Mouse (Mus musculus) frontal cortex, postnatal 25 days (tissue): ENCODE measurements around the gene Wwp2.
A peak's percentile ranks its signal among the peaks of the same experiment; 100 is the strongest.

Experiments used
- DNase-seq, 2 experiments: peaks; one replicate each; pipeline ENCODE4 v3.0.0; 2022; ENCODE audit warnings: low spot score in 2 of 2

Wwp2 gene

GRCm38 (mm10) chr8:107435421-107435961, 674 bp upstream of the Wwp2 start:
- DNase-seq, result no peak

- no peak for DNase-seq
Observed at GRCm38 (mm10) chr8:107436841-107437421, 766 bp downstream of the Wwp2 start.

- no peak for DNase-seq
Observed at GRCm38 (mm10) chr8:107437711-107438110, 1.5 kb downstream of the Wwp2 start.

GRCm38 (mm10) chr8:107439880-107440625, 3.9 kb downstream of the Wwp2 start:
- DNase-seq, result no peak

GRCm38 (mm10) chr8:107444626-107445025, 8.5 kb downstream of the Wwp2 start:
- DNase-seq, result no peak

- DNase-seq, result no peak
Observed at GRCm38 (mm10) chr8:107447713-107448112, 11.5 kb downstream of the Wwp2 start.

- DNase-seq, result no peak
Observed at GRCm38 (mm10) chr8:107448382-107448889, 12.3 kb downstream of the Wwp2 start.

GRCm38 (mm10) chr8:107449130-107449529, 13.0 kb downstream of the Wwp2 start:
- DNase-seq, result no peak

GRCm38 (mm10) chr8:107449655-107450054, 13.5 kb downstream of the Wwp2 start:
- DNase-seq, result no peak

GRCm38 (mm10) chr8:107451414-107452066, 15.4 kb downstream of the Wwp2 start:
- DNase-seq, result no peak

- no peak for DNase-seq
Observed at GRCm38 (mm10) chr8:107453386-107453785, 17.2 kb downstream of the Wwp2 start.

- DNase-seq, result peak in 1 of 2 experiments; percentile 21
Observed at GRCm38 (mm10) chr8:107455268-107455667, 19.1 kb downstream of the Wwp2 start.

GRCm38 (mm10) chr8:107457725-107458124, 21.6 kb downstream of the Wwp2 start:
- DNase-seq, result no peak

- no peak for DNase-seq
Observed at GRCm38 (mm10) chr8:107458281-107458680, 22.1 kb downstream of the Wwp2 start.

GRCm38 (mm10) chr8:107462423-107462822, 26.3 kb downstream of the Wwp2 start:
- no peak for DNase-seq

- DNase-seq, result no peak
Observed at GRCm38 (mm10) chr8:107465332-107465990, 29.3 kb downstream of the Wwp2 start.

- no peak for DNase-seq
Observed at GRCm38 (mm10) chr8:107466642-107467041, 30.5 kb downstream of the Wwp2 start.

- no peak for DNase-seq
Observed at GRCm38 (mm10) chr8:107468811-107469302, 32.7 kb downstream of the Wwp2 start.

GRCm38 (mm10) chr8:107470302-107470701, 34.1 kb downstream of the Wwp2 start:
- DNase-seq, result no peak

GRCm38 (mm10) chr8:107472403-107473100, 36.4 kb downstream of the Wwp2 start:
- DNase-seq, result no peak

- DNase-seq, result no peak
Observed at GRCm38 (mm10) chr8:107473369-107473768, 37.2 kb downstream of the Wwp2 start.
